Mouse (Mus musculus): Measurements from ENCODE around the gene St6galnac4. TPM values are rescaled to one million over a fixed set of nuclear protein-coding genes. Genes with fewer than 3 reads are reported as not detected.

St6galnac4 gene
- polyA plus RNA-seq, 1 experiment from 2014 or later = 22.9 TPM

DNA sequence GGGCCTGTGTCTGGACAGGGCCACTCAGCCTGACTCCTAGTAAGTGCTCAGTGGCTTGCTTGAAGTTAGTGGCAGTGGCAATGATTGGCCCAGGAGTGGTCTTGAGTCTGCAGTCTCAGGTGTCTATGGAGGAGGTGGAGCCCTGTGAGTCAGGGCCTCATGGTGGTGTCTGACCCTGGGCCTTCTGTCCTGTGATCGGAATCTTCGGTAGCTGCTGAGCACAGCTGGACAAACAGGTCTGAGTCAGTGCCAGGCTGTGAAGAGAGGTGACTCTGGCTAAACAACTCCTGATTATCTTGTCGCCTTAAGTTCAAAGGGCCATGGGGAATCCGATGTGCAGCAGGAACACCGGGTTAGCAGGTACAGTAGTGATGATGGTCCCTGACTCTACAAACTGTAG lies 39.5 kb upstream of the St6galnac4 start:
- Histone ChIP-seq H3K9me3 (replicated peaks; ENCODE audit: control insufficient read depth, low read length) (no peaks in the 10 kb centered on the region), H3K4me3 (replicated peaks; ENCODE audit: low read length) (no peak overlapping the region), H3K36me3 (ENCODE audit: control insufficient read depth, insufficient read depth, low read length) (no peaks in the 10 kb centered on the region), H3K27ac (ENCODE audit: low read length) (no peak overlapping the region), H3K9ac (ENCODE audit: low read length) (no peak overlapping the region), H3K4me2 (ENCODE audit: low read depth, low read length) (no peak overlapping the region), H3K4me1 (ENCODE audit: control insufficient read depth, insufficient read depth, low read length) (peaks cover 50% of the 10 kb centered on the region), H3K27me3 (ENCODE audit: control insufficient read depth, insufficient read depth, low read length) (no peaks in the 10 kb centered on the region)
- WGBS = 68% methylated on average over 5 of the region's 5 CpGs
- no peak for ATAC-seq (ENCODE audit: insufficient read depth, low FRiP score)

DNA sequence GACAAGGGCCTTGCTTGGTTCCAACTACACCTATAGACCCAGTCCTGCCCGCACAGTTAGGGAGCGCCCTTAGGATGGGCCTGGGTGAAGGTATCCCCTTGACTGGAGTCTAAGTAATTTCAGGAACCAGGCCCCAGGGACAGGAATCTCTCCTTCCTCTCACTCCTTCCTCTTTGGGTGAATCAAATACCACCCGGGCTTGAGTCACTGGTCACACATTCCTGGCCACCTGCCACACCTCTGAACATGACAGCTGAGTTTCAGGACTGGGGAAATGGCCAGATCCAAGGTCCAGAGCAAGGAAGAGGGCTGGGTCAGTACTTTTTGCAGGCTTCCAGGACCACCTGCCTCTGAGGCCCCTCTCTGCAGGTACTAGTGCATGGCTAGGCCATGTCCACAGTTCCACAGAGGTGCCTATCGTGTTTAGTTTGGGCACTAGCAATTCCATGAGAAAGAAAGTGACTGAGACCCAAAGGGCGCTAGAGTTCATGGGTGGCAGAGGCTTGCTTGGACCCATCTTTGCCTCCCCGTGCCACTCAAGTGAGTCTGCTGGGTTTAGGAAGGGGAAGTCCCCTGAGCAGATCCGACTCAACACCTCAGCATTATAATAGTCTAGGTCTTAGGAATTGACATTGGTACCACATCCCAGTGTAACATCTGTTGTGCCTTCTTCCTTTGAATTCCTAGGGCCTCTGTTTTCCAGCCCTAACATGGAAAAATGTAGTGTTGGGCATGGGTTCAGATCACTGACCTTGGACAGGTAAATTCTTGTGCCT lies 38.7 kb upstream of the St6galnac4 start:
- no peak overlapping the region for H3K4me2 ChIP-seq (ENCODE audit: low read depth, low read length)
- H3K9ac ChIP-seq (ENCODE audit: low read length) = no peak overlapping the region
- H3K27ac ChIP-seq (ENCODE audit: low read length) = peak overlapping the region; percentile 26; the same call in 1 of the 2 replicates
- ATAC-seq (ENCODE audit: insufficient read depth, low FRiP score) = peak; percentile 11; the same call in 1 of the 2 replicates
- H3K4me1 ChIP-seq (ENCODE audit: control insufficient read depth, insufficient read depth, low read length) = peaks cover 43% of the 10 kb centered on the region
- H3K27me3 ChIP-seq (ENCODE audit: control insufficient read depth, insufficient read depth, low read length) = no peaks in the 10 kb centered on the region
- H3K36me3 ChIP-seq (ENCODE audit: control insufficient read depth, insufficient read depth, low read length) = no peaks in the 10 kb centered on the region
- no peak overlapping the region for H3K4me3 ChIP-seq (replicated peaks; ENCODE audit: low read length)
- no peaks in the 10 kb centered on the region for H3K9me3 ChIP-seq (replicated peaks; ENCODE audit: control insufficient read depth, low read length)
- WGBS = 87% methylated on average over 7 of the region's 7 CpGs

GRCm38 (mm10) chr2:32549171-32549570 lies 37.7 kb upstream of the St6galnac4 start:
- Histone ChIP-seq H3K9ac (ENCODE audit: low read length) (peak overlapping the region; percentile 43; the same call in 1 of the 2 replicates), H3K4me2 (ENCODE audit: low read depth, low read length) (no peak overlapping the region), H3K9me3 (replicated peaks; ENCODE audit: control insufficient read depth, low read length) (no peaks in the 10 kb centered on the region), H3K27me3 (ENCODE audit: control insufficient read depth, insufficient read depth, low read length) (no peaks in the 10 kb centered on the region), H3K36me3 (ENCODE audit: control insufficient read depth, insufficient read depth, low read length) (no peaks in the 10 kb centered on the region), H3K4me3 (replicated peaks; ENCODE audit: low read length) (no peak overlapping the region), H3K27ac (ENCODE audit: low read length) (peak overlapping the region; percentile 81), H3K4me1 (ENCODE audit: control insufficient read depth, insufficient read depth, low read length) (peaks cover 41% of the 10 kb centered on the region)
- no peak for ATAC-seq (ENCODE audit: insufficient read depth, low FRiP score)
- 70% methylated on average over 9 of the region's 9 CpGs for WGBS

DNA sequence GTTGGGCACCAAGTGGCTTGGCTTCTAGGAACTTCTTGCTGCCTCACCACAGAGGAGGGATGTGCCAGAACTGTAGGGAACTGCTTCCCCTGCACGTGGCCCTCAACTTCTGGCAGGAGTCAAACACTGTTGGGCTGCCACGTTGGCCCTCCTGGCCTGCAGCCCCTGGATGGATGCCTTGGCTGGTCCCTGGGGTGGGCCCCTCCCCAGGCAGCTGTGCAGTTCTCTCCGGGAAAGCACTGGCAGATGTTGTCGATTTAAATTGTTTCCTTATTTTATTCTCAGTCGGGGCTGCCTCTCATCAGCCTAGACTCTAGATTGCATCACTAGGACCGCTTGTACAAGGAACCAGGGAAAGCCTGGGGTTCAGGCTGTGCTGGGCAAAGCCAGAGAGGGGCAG lies 37.1 kb upstream of the St6galnac4 start:
- Histone ChIP-seq H3K27ac (ENCODE audit: low read length) (peak overlapping the region; percentile 81), H3K9ac (ENCODE audit: low read length) (peak overlapping the region; percentile 43; the same call in 1 of the 2 replicates), H3K4me3 (replicated peaks; ENCODE audit: low read length) (no peak overlapping the region), H3K4me1 (ENCODE audit: control insufficient read depth, insufficient read depth, low read length) (peaks cover 41% of the 10 kb centered on the region), H3K27me3 (ENCODE audit: control insufficient read depth, insufficient read depth, low read length) (no peaks in the 10 kb centered on the region), H3K4me2 (ENCODE audit: low read depth, low read length) (peak overlapping the region; percentile 11; the same call in 1 of the 2 replicates), H3K36me3 (ENCODE audit: control insufficient read depth, insufficient read depth, low read length) (no peaks in the 10 kb centered on the region), H3K9me3 (replicated peaks; ENCODE audit: control insufficient read depth, low read length) (no peaks in the 10 kb centered on the region)
- ATAC-seq (ENCODE audit: insufficient read depth, low FRiP score) = peak; percentile 48; the same call in 1 of the 2 replicates
- WGBS = 37% methylated on average over 6 of the region's 6 CpGs

DNA sequence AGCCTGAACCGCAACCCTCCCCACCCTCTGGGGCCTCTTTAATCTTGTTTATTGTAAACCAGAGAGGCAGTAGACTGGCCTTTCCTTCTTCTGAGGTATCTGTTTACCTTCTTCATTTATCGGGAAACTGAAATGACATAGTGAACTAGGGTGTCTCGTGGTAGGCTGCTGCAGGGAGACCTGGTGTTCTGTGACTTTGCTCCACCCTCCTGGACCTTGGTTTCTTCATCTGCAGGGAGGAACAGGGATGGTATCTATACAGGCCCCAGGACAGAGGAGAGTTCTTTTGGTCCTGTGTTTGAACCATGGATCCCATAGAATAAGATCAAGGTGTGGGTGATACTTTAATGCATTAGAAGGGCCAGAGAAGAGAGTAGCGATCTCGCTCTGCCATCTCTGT lies 35.7 kb upstream of the St6galnac4 start:
- no peak overlapping the region for H3K27ac ChIP-seq (ENCODE audit: low read length)
- peaks cover 49% of the 10 kb centered on the region for H3K4me1 ChIP-seq (ENCODE audit: control insufficient read depth, insufficient read depth, low read length)
- no peak overlapping the region for H3K4me2 ChIP-seq (ENCODE audit: low read depth, low read length)
- no peak for ATAC-seq (ENCODE audit: insufficient read depth, low FRiP score)
- H3K27me3 ChIP-seq (ENCODE audit: control insufficient read depth, insufficient read depth, low read length) = no peaks in the 10 kb centered on the region
- WGBS = 66% methylated on average over 5 of the region's 5 CpGs
- peak overlapping the region; percentile 32; the same call in 1 of the 2 replicates for H3K9ac ChIP-seq (ENCODE audit: low read length)
- no peaks in the 10 kb centered on the region for H3K36me3 ChIP-seq (ENCODE audit: control insufficient read depth, insufficient read depth, low read length)
- no peaks in the 10 kb centered on the region for H3K9me3 ChIP-seq (replicated peaks; ENCODE audit: control insufficient read depth, low read length)
- no peak overlapping the region for H3K4me3 ChIP-seq (replicated peaks; ENCODE audit: low read length)

DNA sequence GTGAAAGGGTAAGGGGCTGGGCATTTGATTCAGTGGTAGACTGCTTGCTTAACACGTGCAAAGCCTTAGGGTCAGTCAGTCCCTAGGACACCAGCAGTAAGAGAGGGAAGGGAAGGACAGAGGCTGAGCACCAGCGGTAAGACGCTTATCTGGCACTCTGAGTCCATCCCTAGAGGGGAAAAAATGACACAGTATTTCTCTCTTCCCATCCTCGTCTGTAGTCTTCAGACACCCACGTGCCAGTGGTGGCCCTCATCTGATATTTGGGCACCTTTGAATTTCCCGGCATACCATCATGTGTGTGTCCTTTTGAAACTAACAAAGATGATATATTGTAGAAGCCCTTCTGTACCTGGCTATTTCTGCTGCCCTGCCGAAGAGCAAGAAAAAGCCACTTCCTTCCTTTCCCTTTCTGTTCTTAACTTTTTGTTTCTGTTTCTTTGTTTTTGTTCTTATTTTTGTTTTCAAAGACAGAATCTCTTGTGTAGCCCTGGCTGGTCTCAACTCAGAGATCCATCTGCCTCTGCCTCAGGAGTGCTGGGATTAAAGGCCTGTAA lies 33.2 kb upstream of the St6galnac4 start:
- H3K4me1 ChIP-seq (ENCODE audit: control insufficient read depth, insufficient read depth, low read length) = peaks cover 39% of the 10 kb centered on the region
- H3K4me2 ChIP-seq (ENCODE audit: low read depth, low read length) = no peak overlapping the region
- H3K27ac ChIP-seq (ENCODE audit: low read length) = no peak overlapping the region
- no peak for ATAC-seq (ENCODE audit: insufficient read depth, low FRiP score)
- no peak overlapping the region for H3K9ac ChIP-seq (ENCODE audit: low read length)
- no peaks in the 10 kb centered on the region for H3K36me3 ChIP-seq (ENCODE audit: control insufficient read depth, insufficient read depth, low read length)
- H3K27me3 ChIP-seq (ENCODE audit: control insufficient read depth, insufficient read depth, low read length) = no peaks in the 10 kb centered on the region
- no peaks in the 10 kb centered on the region for H3K9me3 ChIP-seq (replicated peaks; ENCODE audit: control insufficient read depth, low read length)
- WGBS = 73% methylated on average over 7 of the region's 7 CpGs
- no peak overlapping the region for H3K4me3 ChIP-seq (replicated peaks; ENCODE audit: low read length)

DNA sequence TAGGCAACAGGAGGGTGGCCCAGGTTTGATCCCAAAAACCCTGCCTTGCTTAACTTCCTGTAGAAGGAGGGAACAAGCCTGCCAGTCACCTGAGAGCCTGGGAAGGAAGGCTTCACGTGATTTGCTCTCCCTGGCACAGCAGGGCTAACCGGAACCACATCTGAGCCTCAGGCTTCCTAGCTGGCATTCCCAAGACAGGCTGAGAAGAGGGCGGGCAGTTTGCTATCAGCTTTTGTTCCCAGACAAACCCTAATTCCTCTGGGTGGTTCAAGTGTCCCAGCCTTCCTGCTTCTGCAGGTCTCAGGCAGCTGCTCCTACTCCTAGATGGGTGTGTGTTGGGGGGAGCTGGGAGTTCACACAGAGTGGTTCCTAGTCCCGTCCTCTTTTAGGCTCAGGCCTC lies 31.4 kb upstream of the St6galnac4 start:
- peak overlapping the region; percentile 46; the same call in 1 of the 2 replicates for H3K27ac ChIP-seq (ENCODE audit: low read length)
- ATAC-seq (ENCODE audit: insufficient read depth, low FRiP score) = peak; percentile 33; the same call in 1 of the 2 replicates
- no peak overlapping the region for H3K4me2 ChIP-seq (ENCODE audit: low read depth, low read length)
- no peak overlapping the region for H3K4me3 ChIP-seq (replicated peaks; ENCODE audit: low read length)
- H3K27me3 ChIP-seq (ENCODE audit: control insufficient read depth, insufficient read depth, low read length) = no peaks in the 10 kb centered on the region
- WGBS = 62% methylated on average over 4 of the region's 4 CpGs
- H3K4me1 ChIP-seq (ENCODE audit: control insufficient read depth, insufficient read depth, low read length) = peaks cover 21% of the 10 kb centered on the region
- H3K36me3 ChIP-seq (ENCODE audit: control insufficient read depth, insufficient read depth, low read length) = no peaks in the 10 kb centered on the region
- H3K9me3 ChIP-seq (replicated peaks; ENCODE audit: control insufficient read depth, low read length) = no peaks in the 10 kb centered on the region
- peak overlapping the region; percentile 44 for H3K9ac ChIP-seq (ENCODE audit: low read length)

DNA sequence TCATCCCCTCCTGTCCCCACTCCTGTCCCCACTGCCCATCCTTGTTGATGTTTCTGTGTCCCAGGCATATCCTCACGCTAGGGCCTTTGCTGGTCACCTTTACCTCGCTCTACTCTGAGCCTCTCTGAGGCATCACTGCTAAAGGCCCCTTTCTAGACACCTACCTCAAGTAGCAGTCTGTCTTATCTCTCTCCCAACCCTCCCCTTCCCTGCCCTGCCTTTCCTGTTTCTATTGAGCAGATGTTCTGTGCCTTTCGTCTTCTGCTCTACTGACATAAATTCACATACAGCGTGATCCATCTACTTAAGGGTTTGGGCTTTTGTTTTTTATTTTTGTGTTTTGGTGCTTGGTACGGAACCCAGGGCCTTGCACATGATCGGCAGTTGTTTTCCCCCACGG lies 30.9 kb upstream of the St6galnac4 start:
- H3K27me3 ChIP-seq (ENCODE audit: control insufficient read depth, insufficient read depth, low read length) = no peaks in the 10 kb centered on the region
- H3K27ac ChIP-seq (ENCODE audit: low read length) = peak overlapping the region; percentile 46; the same call in 1 of the 2 replicates
- peaks cover 16% of the 10 kb centered on the region for H3K4me1 ChIP-seq (ENCODE audit: control insufficient read depth, insufficient read depth, low read length)
- H3K9ac ChIP-seq (ENCODE audit: low read length) = peak overlapping the region; percentile 44; the same call in 1 of the 2 replicates
- no peak for ATAC-seq (ENCODE audit: insufficient read depth, low FRiP score)
- WGBS = 75% methylated on average over 7 of the region's 7 CpGs
- no peaks in the 10 kb centered on the region for H3K9me3 ChIP-seq (replicated peaks; ENCODE audit: control insufficient read depth, low read length)
- H3K4me2 ChIP-seq (ENCODE audit: low read depth, low read length) = no peak overlapping the region
- no peak overlapping the region for H3K4me3 ChIP-seq (replicated peaks; ENCODE audit: low read length)
- no peaks in the 10 kb centered on the region for H3K36me3 ChIP-seq (ENCODE audit: control insufficient read depth, insufficient read depth, low read length)

- WGBS = 61% methylated on average over 5 of the region's 5 CpGs
- no peak overlapping the region for H3K27ac ChIP-seq (ENCODE audit: low read length)
- H3K4me1 ChIP-seq (ENCODE audit: control insufficient read depth, insufficient read depth, low read length) = peaks cover 12% of the 10 kb centered on the region; the same call in 1 of the 2 replicates
- H3K36me3 ChIP-seq (ENCODE audit: control insufficient read depth, insufficient read depth, low read length) = peaks cover 8% of the 10 kb centered on the region; the same call in 1 of the 2 replicates
- H3K9me3 ChIP-seq (replicated peaks; ENCODE audit: control insufficient read depth, low read length) = no peaks in the 10 kb centered on the region
- H3K27me3 ChIP-seq (ENCODE audit: control insufficient read depth, insufficient read depth, low read length) = no peaks in the 10 kb centered on the region
- no peak overlapping the region for H3K9ac ChIP-seq (ENCODE audit: low read length)
- no peak overlapping the region for H3K4me2 ChIP-seq (ENCODE audit: low read depth, low read length)
- ATAC-seq (ENCODE audit: insufficient read depth, low FRiP score) = peak; percentile 58; the same call in 1 of the 2 replicates
- no peak overlapping the region for H3K4me3 ChIP-seq (replicated peaks; ENCODE audit: low read length)
Measured at GRCm38 (mm10) chr2:32559570-32559969, 27.3 kb upstream of the St6galnac4 start.
